Mouse (Mus musculus) CD4-positive, CD25-positive, alpha-beta regulatory T cell, adult 2 months (primary cell): ENCODE results near the gene Atxn3.
"Not testable (repeated sequence)": the region's sequence is repeated elsewhere in the genome, so short reads cannot be mapped to it uniquely, and the experiment has no call there.

Experiments
- DNase-seq: peaks from one replicate; pipeline ENCODE4 v3.0.0-alpha.2; 2012; ENCODE audit warnings: low read depth, low spot score

Atxn3 gene

GRCm38 (mm10) chr12:101958960-101959780 is 1.1 kb upstream of the Atxn3 start:
- DNase-seq, result not testable (repeated sequence)

GRCm38 (mm10) chr12:101958556-101958955 is 510 bp upstream of the Atxn3 start:
- no peak for DNase-seq

GRCm38 (mm10) chr12:101957079-101957941 is 736 bp downstream of the Atxn3 start:
- DNase-seq, result no peak

GRCm38 (mm10) chr12:101955821-101956220 is 2.2 kb downstream of the Atxn3 start:
- DNase-seq, result not testable (repeated sequence)

GRCm38 (mm10) chr12:101948801-101949200 is 9.2 kb downstream of the Atxn3 start:
- no peak for DNase-seq

- no peak for DNase-seq
Observed at GRCm38 (mm10) chr12:101947986-101948385, 10.1 kb downstream of the Atxn3 start.

- DNase-seq, result no peak
Observed at GRCm38 (mm10) chr12:101937572-101937971, 20.5 kb downstream of the Atxn3 start.

GRCm38 (mm10) chr12:101935223-101935622 is 22.8 kb downstream of the Atxn3 start:
- DNase-seq, result no peak

GRCm38 (mm10) chr12:101928423-101928822 is 29.6 kb downstream of the Atxn3 start:
- no peak for DNase-seq

- no peak for DNase-seq
Observed at GRCm38 (mm10) chr12:101922313-101922712, 35.7 kb downstream of the Atxn3 start.

- no peak for DNase-seq
Observed at GRCm38 (mm10) chr12:101919847-101920246, 38.2 kb downstream of the Atxn3 start.

GRCm38 (mm10) chr12:101917165-101917564 is 40.9 kb downstream of the Atxn3 start:
- no peak for DNase-seq

- DNase-seq, result peak; percentile 94
Observed at GRCm38 (mm10) chr12:101912626-101913490, 45.2 kb downstream of the Atxn3 start, which contains the start of gene Trip11. Gene Trip11, minus strand, starts transcription at chr12:101913267.

GRCm38 (mm10) chr12:101911346-101911745 is 46.7 kb downstream of the Atxn3 start:
- DNase-seq, result no peak

GRCm38 (mm10) chr12:101910360-101910759 is 47.7 kb downstream of the Atxn3 start:
- DNase-seq, result no peak

- peak; percentile 49 for DNase-seq
Observed at GRCm38 (mm10) chr12:101905817-101906216, 52.2 kb downstream of the Atxn3 start.

- DNase-seq, result no peak
Observed at GRCm38 (mm10) chr12:101904906-101905305, 53.1 kb downstream of the Atxn3 start.

GRCm38 (mm10) chr12:101904170-101904569 is 53.9 kb downstream of the Atxn3 start:
- no peak for DNase-seq

- DNase-seq, result no peak
Observed at GRCm38 (mm10) chr12:101899671-101900245, 58.3 kb downstream of the Atxn3 start.

GRCm38 (mm10) chr12:101898966-101899365 is 59.1 kb downstream of the Atxn3 start:
- DNase-seq, result no peak

- DNase-seq, result peak; percentile 85
Observed at GRCm38 (mm10) chr12:101897113-101897512, 60.9 kb downstream of the Atxn3 start.
